Mouse (Mus musculus) neural tube, embryonic 13.5 days (tissue): ENCODE data around the gene Vps26a. TPM values are rescaled to one million over a fixed set of nuclear protein-coding genes. Genes with fewer than 3 reads are reported as not detected.
A peak's percentile ranks its signal among the peaks of the same experiment; 100 is the strongest.
"Not testable (repeated sequence)": the region's sequence is repeated elsewhere in the genome, so short reads cannot be mapped to it uniquely, and the experiment has no call there.

Source experiments
- ATAC-seq: fragments of 200-750 bp; cut with Nextera tagmentation; 2 replicates; pipeline ENCODE4 v1.8.0; 2017; ENCODE audit warnings: low read depth, mild to moderate bottlenecking, moderate TSS enrichment, moderate library complexity
- H3K27ac ChIP-seq: fragments of 300-500 bp; sonication (generic); replicated peaks from 2 replicates; pipeline ENCODE4 v1.5.1; 2015; ENCODE audit warnings: moderate library complexity, mild to moderate bottlenecking, inconsistent platforms
- H3K27me3 ChIP-seq: fragments of 300-500 bp; sonication (generic); 2 replicates; pipeline ENCODE4 v1.6.1; 2015; ENCODE audit warnings: mild to moderate bottlenecking, inconsistent platforms
- H3K36me3 ChIP-seq: fragments of 300-500 bp; sonication (generic); 2 replicates; pipeline ENCODE4 v1.6.1; 2015; ENCODE audit warnings: mild to moderate bottlenecking, inconsistent platforms
- H3K4me1 ChIP-seq: fragments of 300-500 bp; sonication (generic); replicated peaks from 2 replicates; pipeline ENCODE4 v1.6.1; 2015; ENCODE audit warnings: inconsistent platforms
- H3K4me2 ChIP-seq: fragments of 300-500 bp; sonication (generic); 2 replicates; pipeline ENCODE4 v1.6.1; 2015; ENCODE audit warnings: inconsistent platforms, mild to moderate bottlenecking, moderate library complexity
- H3K4me3 ChIP-seq: fragments of 300-500 bp; sonication (generic); 2 replicates; pipeline ENCODE4 v1.5.1; 2015; ENCODE audit warnings: mild to moderate bottlenecking, inconsistent platforms
- H3K9ac ChIP-seq: fragments of 300-500 bp; sonication (generic); 2 replicates; pipeline ENCODE4 v1.6.1; 2015; ENCODE audit warnings: moderate library complexity, mild to moderate bottlenecking, inconsistent platforms
- H3K9me3 ChIP-seq: fragments of 300-500 bp; sonication (generic); 2 replicates; pipeline ENCODE4 v1.6.1; 2016; ENCODE audit warnings: inconsistent platforms
- WGBS: fragments of 180-500 bp; shearing (Covaris S2); methylation state at CpG from one replicate; pipeline ENCODE4 v1.1.7; 2015; 5-methylcytosine and 5-hydroxymethylcytosine counted together
- polyA plus RNA-seq: library from polyadenylated mRNA; unstranded; fragments of >200 nt; fragmentation: Nextera tagmentation; extraction: Ambion mirVana; gene quantifications from 2 replicates; pipeline ENCODE4 v1.2.1, GENCODE M21; 2015

The Vps26a gene
- polyA plus RNA-seq, 1 experiment from 2014 or later, result 67.0 TPM

DNA sequence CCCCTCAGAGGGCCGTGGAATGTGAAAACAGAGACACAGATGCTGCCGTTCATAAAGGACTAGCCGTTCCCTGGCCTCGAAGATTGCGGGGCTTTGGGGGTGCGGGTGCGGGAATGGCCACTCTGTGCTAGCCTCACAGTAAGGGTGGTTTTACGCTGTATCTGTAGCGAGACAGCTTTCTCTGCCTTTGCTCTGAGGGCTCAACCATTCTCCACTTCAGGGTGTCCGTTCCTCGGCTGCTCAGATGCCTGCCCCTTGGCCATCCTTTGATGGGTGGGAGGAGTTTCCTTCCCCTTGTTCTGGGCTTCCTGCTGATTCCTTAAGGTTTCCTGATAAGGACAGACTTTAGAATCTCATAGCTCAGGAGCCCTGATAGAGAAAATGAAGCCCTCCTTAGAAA lies 21.9 kb upstream of the Vps26a start:
- H3K27ac ChIP-seq, result no peak overlapping the region
- H3K9me3 ChIP-seq, result no peaks in the 10 kb centered on the region
- H3K36me3 ChIP-seq, result no peaks in the 10 kb centered on the region
- H3K4me1 ChIP-seq, result 0 out of 2 replicates have a peak, but pooled peaks cover 6% of the 10 kb centered on the region
- peaks cover 21% of the 10 kb centered on the region for H3K27me3 ChIP-seq
- WGBS, result 11% methylated on average over 11 of the region's 11 CpGs
- H3K9ac ChIP-seq, result peak overlapping the region; percentile 39; the same call in 1 of the 2 replicates
- H3K4me3 ChIP-seq, result peak overlapping the region; percentile 25
- ATAC-seq, result no peak
- peak overlapping the region; percentile 48 for H3K4me2 ChIP-seq

DNA sequence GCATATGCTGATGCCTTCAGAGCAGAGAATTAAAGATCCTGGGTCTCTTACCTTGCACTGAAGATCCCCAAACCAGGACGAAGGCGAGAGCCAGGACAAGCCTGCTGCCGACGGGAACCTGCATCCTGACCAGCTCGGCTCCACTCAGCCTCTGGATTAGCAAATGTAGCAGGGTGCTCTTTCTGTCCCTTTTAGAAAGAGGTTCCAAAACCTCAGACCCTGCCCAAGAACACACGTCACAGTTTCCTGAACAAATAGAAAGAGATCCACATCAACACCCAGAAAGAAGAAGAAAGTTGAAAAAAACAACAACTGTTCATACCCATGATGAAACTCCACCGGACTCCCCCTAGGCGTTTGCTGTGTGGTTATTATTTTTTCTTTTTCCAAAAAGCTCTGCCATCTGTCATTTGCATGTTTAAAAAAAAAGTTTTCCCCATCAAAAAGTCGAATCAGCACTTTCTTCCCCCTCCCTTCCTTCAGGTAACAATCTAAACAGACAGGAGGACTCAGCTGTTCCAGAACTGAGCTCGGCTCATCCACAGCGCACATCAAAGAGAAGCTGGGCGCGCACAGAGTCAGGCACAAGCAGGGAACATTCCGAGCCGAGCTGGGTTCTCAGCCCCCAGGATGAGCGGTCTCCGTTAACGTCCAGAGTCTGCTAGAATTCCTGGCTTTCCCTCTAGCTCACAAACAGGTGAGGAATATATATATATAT lies 21.1 kb upstream of the Vps26a start:
- H3K4me3 ChIP-seq, result peak overlapping the region; percentile 25
- WGBS, result 17% methylated on average over 18 of the region's 18 CpGs
- H3K9ac ChIP-seq, result no peak overlapping the region
- ATAC-seq, result no peak
- no peaks in the 10 kb centered on the region for H3K36me3 ChIP-seq
- peaks cover 21% of the 10 kb centered on the region for H3K27me3 ChIP-seq
- 0 out of 2 replicates have a peak, but pooled peaks cover 6% of the 10 kb centered on the region for H3K4me1 ChIP-seq
- H3K4me2 ChIP-seq, result peak overlapping the region; percentile 48
- no peak overlapping the region for H3K27ac ChIP-seq
- no peaks in the 10 kb centered on the region for H3K9me3 ChIP-seq

DNA sequence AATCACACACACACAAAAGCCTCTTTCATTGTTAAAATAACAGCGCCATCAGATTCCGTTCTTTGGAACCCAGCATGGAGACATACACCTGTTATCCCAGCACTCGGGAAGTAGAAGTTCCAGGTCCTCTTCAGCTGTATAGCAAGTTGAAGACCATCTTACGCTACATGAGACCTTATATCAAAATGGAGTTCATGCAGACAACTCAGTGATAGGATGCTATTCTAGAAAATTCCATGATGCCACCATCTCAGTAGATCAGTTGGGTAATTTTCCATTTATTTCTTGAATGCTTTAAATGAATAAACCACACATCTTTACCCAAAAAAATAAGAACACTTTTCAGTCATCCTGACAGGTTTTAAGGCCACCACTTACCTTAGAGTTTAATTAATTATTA lies 20.5 kb upstream of the Vps26a start:
- H3K36me3 ChIP-seq, result no peaks in the 10 kb centered on the region
- no peak overlapping the region for H3K4me2 ChIP-seq
- 91% methylated on average over 4 of the region's 4 CpGs for WGBS
- H3K9ac ChIP-seq, result no peak overlapping the region
- H3K9me3 ChIP-seq, result no peaks in the 10 kb centered on the region
- H3K27ac ChIP-seq, result no peak overlapping the region
- peaks cover 21% of the 10 kb centered on the region for H3K27me3 ChIP-seq
- no peak for ATAC-seq
- no peak overlapping the region for H3K4me3 ChIP-seq
- 0 out of 2 replicates have a peak, but pooled peaks cover 6% of the 10 kb centered on the region for H3K4me1 ChIP-seq

DNA sequence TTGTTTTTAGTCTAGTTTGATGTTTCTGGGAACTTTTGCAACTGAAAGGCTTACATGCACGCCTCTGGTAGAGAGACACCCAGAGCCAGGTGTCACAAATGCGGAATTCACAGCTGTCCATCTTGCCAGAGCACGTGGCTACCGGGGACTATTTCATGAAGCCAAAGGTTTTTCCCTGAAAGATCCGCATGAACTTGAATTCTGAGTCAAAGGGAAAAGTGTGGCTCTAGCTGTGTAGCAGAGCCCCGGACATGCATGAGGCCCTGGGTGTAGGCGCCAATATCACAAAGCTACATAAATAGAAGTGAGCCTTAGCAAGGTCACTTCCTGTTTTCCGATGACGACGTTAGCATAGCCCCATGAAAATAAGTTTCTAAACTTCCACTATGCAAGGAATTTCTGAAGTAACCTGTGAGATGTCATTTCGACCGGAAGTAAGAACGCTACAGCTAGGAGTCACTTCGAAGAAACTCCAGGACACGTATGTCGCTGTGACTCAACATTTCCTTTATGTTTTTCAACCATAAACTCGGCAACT lies 19.5 kb upstream of the Vps26a start:
- H3K27ac ChIP-seq, result no peak overlapping the region
- H3K9me3 ChIP-seq, result no peaks in the 10 kb centered on the region
- ATAC-seq, result no peak
- H3K27me3 ChIP-seq, result peaks cover 21% of the 10 kb centered on the region
- H3K4me2 ChIP-seq, result no peak overlapping the region
- 85% methylated on average over 17 of the region's 17 CpGs for WGBS
- H3K4me1 ChIP-seq, result 0 out of 2 replicates have a peak, but pooled peaks cover 6% of the 10 kb centered on the region
- no peak overlapping the region for H3K4me3 ChIP-seq
- H3K36me3 ChIP-seq, result no peaks in the 10 kb centered on the region
- no peak overlapping the region for H3K9ac ChIP-seq

DNA sequence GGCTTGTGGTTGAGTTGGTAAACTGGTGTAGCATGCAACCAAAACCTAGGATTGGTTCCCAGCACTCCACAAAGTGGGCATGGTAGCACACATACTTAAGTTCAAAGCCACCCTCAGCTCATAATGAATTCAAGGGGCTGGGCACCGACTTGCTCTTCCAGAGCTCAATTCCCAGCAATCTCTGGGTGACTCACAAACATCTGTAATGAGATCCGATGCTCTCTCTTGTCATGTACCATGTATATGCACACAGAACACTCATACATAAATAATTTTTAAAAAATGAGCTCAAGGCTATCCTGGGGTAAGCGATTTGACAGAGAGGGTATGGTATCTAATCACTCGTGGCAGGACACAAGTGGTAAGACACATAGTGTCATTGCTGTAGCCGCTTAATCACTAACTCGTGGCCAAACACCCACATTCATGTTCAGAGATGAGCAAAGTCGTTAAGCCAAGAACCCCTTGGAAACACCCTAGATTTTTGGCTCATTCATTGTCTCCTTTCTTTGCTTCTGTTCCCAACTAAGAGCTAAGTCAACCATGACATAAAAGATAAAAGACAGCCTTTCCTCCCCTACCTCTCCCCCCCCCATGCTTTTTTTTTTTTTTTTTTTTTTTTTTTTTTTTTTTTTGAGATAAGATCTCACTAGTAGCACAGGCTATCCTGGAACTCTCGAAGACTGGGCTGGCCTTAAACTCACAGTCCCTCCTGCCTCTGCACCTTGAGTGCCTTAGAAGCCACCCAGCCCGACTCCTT lies 18.8 kb upstream of the Vps26a start:
- Histone ChIP-seq H3K4me1 (0 out of 2 replicates have a peak, but pooled peaks cover 6% of the 10 kb centered on the region), H3K27ac (no peak overlapping the region), H3K4me3 (no peak overlapping the region), H3K27me3 (peaks cover 21% of the 10 kb centered on the region), H3K9me3 (no peaks in the 10 kb centered on the region), H3K9ac (no peak overlapping the region), H3K4me2 (no peak overlapping the region), H3K36me3 (no peaks in the 10 kb centered on the region)
- ATAC-seq, result no peak
- 83% methylated on average over 9 of the region's 9 CpGs for WGBS

DNA sequence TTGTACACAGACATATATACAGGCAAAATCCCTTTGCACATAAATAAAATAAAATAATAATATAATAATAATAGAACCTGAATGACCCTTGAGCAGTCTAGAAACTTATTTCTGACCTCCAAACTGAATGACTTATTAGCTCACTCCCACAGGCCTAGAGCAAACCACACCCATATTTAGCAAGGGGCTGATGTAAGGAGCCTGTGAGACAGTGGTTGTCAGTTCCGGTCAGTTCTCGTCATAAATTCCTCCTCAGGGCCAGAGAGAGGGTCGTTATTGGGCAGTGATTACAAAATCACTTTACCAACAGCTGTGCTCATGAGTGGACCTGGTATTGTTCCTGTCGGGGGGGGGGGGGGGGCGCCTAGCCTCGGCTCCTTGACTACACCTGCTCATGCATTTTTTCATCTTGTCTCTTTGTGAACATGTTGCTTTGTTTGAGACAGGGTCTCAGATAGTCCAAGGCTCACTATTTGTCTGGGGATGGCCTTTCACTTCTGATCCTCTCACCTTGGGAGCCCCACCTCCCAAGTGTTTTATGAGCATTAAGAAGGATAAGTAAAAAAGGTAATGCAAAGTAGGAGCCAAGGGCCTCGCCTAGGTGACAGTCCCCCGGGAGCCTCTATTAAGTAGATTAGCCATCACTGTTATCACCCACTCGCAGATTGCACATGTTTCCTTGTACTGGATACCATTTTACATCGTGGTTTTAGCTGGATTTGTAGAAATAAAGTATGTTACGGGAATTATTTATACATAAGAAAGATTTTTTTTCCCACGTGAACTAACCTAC lies 17.4 kb upstream of the Vps26a start:
- H3K4me1 ChIP-seq, result 0 out of 2 replicates have a peak, but pooled peaks cover 6% of the 10 kb centered on the region
- ATAC-seq, result no peak
- no peaks in the 10 kb centered on the region for H3K36me3 ChIP-seq
- H3K27me3 ChIP-seq, result peaks cover 15% of the 10 kb centered on the region
- H3K9ac ChIP-seq, result no peak overlapping the region
- H3K9me3 ChIP-seq, result no peaks in the 10 kb centered on the region
- H3K4me3 ChIP-seq, result no peak overlapping the region
- 67% methylated on average over 12 of the region's 12 CpGs for WGBS
- H3K4me2 ChIP-seq, result no peak overlapping the region
- no peak overlapping the region for H3K27ac ChIP-seq

DNA sequence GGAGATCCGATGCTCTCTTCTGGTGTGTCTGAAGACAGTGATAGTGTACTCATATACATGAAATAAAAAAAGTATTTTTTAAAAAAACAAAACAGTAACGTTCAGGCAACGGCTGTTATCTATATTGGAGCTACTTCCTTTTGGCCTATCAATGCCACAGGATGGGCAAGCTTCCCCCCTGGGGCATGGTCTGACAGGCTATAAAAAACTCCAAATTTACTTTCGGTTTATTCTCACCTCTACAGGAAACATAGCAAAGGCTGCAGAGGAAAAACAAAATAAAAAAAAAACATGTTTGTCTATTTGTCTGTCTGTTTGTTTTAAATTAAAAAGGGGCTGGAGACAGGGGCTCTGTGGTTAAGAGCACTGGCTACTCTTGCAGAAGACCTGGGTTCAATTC lies 16.7 kb upstream of the Vps26a start:
- Histone ChIP-seq H3K27me3 (peaks cover 14% of the 10 kb centered on the region), H3K9me3 (no peaks in the 10 kb centered on the region), H3K36me3 (no peaks in the 10 kb centered on the region), H3K4me3 (no peak overlapping the region), H3K27ac (no peak overlapping the region), H3K4me2 (no peak overlapping the region), H3K9ac (no peak overlapping the region), H3K4me1 (0 out of 2 replicates have a peak, but pooled peaks cover 4% of the 10 kb centered on the region)
- no peak for ATAC-seq
- 81% methylated on average over 4 of the region's 4 CpGs for WGBS

DNA sequence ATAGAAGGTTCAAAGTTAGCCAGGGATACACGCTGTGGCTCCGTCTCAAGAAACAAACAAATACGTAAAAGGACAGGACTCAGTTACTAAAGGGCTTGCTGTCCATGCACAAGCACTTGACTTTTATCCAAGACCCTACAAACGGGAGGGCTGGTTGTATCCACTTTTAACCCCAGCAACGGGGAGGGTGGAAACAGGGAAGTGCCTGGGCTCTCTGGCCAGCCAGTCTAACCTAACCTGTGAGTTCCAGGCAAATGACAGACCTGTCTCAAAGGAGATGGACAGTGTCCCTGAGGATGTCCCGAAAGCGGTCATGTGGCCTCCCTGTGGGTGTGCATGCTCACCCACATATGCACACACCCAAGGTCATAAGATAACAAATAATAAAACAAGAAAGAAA lies 15.3 kb upstream of the Vps26a start:
- no peak overlapping the region for H3K9ac ChIP-seq
- no peak for ATAC-seq
- H3K9me3 ChIP-seq, result no peaks in the 10 kb centered on the region
- no peaks in the 10 kb centered on the region for H3K4me1 ChIP-seq
- no peak overlapping the region for H3K4me2 ChIP-seq
- whole genome bisulfite sequencing, result 78% methylated on average over 7 of the region's 7 CpGs
- no peaks in the 10 kb centered on the region for H3K36me3 ChIP-seq
- H3K27ac ChIP-seq, result no peak overlapping the region
- H3K4me3 ChIP-seq, result no peak overlapping the region
- peaks cover 2% of the 10 kb centered on the region; the same call in 1 of the 2 replicates for H3K27me3 ChIP-seq

DNA sequence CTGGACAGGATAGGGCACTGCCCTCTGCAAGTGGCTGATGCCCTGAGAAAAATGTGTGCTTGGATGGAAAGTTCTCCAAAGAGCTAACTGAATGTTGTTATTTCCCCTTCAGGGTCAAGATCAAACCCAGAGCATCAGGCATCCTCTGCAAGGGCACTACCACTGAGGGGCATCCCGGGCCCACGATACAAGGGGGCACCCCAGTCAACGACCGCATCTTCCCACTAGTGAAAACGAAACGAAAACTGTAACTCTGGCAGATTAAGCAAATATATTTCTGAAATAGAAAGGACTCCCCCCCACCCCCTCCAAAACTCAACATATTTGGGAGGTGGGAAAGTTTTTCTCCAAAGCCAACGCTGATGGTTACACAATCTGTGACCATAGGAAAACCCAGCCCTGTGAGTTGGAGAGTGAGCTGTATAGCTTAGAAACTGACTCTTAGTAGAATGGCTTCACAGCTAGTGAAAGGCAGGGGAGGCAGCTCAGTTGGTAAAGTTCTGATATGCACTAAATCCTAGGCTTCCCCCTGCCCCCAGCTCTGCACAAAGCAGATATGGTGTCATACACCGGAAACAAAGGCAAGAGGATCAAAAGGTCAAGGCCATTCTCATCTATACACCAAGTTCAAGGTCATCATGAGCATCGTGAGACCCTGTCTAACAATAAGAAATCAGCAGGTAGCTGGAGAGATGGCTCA lies 14.5 kb upstream of the Vps26a start:
- H3K36me3 ChIP-seq, result no peaks in the 10 kb centered on the region
- 91% methylated on average over 9 of the region's 9 CpGs for WGBS
- no peak overlapping the region for H3K4me2 ChIP-seq
- H3K4me1 ChIP-seq, result no peaks in the 10 kb centered on the region
- no peak for ATAC-seq
- H3K27me3 ChIP-seq, result no peaks in the 10 kb centered on the region
- H3K4me3 ChIP-seq, result no peak overlapping the region
- H3K9ac ChIP-seq, result no peak overlapping the region
- H3K9me3 ChIP-seq, result no peaks in the 10 kb centered on the region
- no peak overlapping the region for H3K27ac ChIP-seq

DNA sequence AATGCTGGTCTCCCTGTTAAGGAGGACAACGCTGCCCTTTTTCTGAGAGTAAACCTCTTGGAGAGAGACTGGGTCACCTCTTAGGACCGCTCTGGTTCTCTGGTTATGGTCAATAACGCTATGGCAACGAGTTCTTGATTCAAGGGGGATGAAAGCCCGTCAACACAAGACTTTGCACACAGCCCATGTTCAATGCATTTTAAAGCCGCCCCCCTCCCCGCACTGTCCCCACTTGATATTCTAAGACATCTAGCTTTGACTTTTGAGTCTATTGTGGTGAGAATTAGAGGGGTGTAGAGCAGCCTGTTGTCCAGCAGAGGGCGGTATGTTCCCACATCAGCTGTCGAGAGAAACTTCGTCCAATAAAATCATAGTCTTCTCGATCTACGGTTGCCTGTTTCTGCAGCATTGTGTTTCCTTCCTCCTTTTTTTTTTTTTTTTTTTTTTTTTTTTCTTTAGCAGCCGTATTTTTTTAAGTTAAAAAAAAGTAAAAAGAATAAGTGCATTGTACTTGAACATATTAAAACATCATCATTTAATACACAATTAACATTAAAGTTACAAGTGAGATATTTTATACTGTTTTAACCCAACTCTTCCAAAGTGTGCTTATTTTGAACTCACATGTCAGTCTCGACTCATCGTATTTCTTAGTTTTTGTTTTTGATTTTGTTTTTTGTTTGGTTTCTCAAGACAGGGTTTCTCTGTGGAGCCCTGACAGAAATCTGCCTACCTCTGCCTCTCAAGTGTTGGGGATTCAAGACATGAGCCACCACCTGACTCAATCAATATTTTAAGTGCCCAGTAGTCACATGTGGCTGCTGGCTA lies 13.7 kb upstream of the Vps26a start:
- ATAC-seq, result peak; percentile 77; the same call in 1 of the 2 replicates
- no peaks in the 10 kb centered on the region for H3K4me1 ChIP-seq
- H3K4me2 ChIP-seq, result peak overlapping the region; percentile 37; the same call in 1 of the 2 replicates
- H3K9ac ChIP-seq, result no peak overlapping the region
- no peaks in the 10 kb centered on the region for H3K9me3 ChIP-seq
- H3K36me3 ChIP-seq, result no peaks in the 10 kb centered on the region
- H3K27ac ChIP-seq, result no peak overlapping the region
- WGBS, result 26% methylated on average over 15 of the region's 15 CpGs
- no peaks in the 10 kb centered on the region for H3K27me3 ChIP-seq
- H3K4me3 ChIP-seq, result no peak overlapping the region

DNA sequence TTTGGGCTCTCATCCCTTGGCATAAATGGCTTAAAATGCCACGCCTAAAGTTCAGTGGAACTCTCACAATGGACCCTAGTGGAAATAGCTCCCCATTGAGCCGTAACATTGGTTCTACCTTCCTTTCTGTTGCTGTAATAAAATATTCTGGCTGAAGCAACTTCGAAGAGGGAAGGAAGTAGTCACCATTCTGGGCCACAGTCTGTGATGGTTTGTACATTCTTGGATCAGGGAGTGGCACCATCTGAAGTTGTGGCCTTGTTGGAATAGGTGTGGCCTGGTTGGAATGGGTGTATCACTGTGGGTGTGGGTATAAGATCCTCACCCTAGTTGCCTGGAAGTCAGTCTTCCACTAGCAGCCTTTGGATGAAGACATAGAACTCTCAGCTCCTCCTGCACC lies 5.1 kb upstream of the Vps26a start:
- H3K4me2 ChIP-seq, ATAC-seq, H3K9me3 ChIP-seq, H3K27me3 ChIP-seq, H3K36me3 ChIP-seq, H3K9ac ChIP-seq, H3K4me3 ChIP-seq, H3K27ac ChIP-seq, H3K4me1 ChIP-seq: not testable (repeated sequence)
- 85% methylated on average over 3 of the region's 3 CpGs for WGBS
